Mouse (Mus musculus) mesoderm, embryonic 11.5 days (tissue): Measurements from ENCODE around the gene Atf5.

Source experiments
- DNase-seq: peaks from one replicate; pipeline ENCODE4 v3.0.0-alpha.2; 2012; ENCODE audit warnings: low read depth, low spot score

The Atf5 gene

GRCm38 (mm10) chr7:44816470-44817021, at the start of gene Atf5:
Gene Atf5, minus strand, starts transcription at chr7:44816658.
- DNase-seq = peak; percentile 61

GRCm38 (mm10) chr7:44864595-44865542, 48.4 kb upstream of the Atf5 start:
- no peak for DNase-seq

GRCm38 (mm10) chr7:44863982-44864494, 47.6 kb upstream of the Atf5 start:
- no peak for DNase-seq

GRCm38 (mm10) chr7:44863210-44863609, 46.8 kb upstream of the Atf5 start:
- no peak for DNase-seq

- DNase-seq = no peak
These were observed 46.0 kb upstream of the Atf5 start for GRCm38 (mm10) chr7:44862434-44862833.

GRCm38 (mm10) chr7:44861429-44861816, 45.0 kb upstream of the Atf5 start:
- DNase-seq = no peak

GRCm38 (mm10) chr7:44860576-44861428, 44.3 kb upstream of the Atf5 start:
- DNase-seq = peak; percentile 83

- DNase-seq = no peak
These were observed 43.4 kb upstream of the Atf5 start for GRCm38 (mm10) chr7:44859896-44860295.

- DNase-seq = no peak
These were observed 41.4 kb upstream of the Atf5 start for GRCm38 (mm10) chr7:44857905-44858304.

- DNase-seq = peak; percentile 89
These were observed 40.6 kb upstream of the Atf5 start, which contains the start of gene Pnkp for GRCm38 (mm10) chr7:44857042-44857552. Gene Pnkp, plus strand, starts transcription at chr7:44857139.

- no peak for DNase-seq
These were observed 39.9 kb upstream of the Atf5 start for GRCm38 (mm10) chr7:44856265-44856916.

- no peak for DNase-seq
These were observed 38.6 kb upstream of the Atf5 start for GRCm38 (mm10) chr7:44855036-44855435.

- DNase-seq = peak; percentile 72
These were observed 38.0 kb upstream of the Atf5 start for GRCm38 (mm10) chr7:44854356-44855031.

GRCm38 (mm10) chr7:44853596-44854355, 37.3 kb upstream of the Atf5 start:
- no peak for DNase-seq

- DNase-seq = no peak
These were observed 36.6 kb upstream of the Atf5 start for GRCm38 (mm10) chr7:44853065-44853464.

GRCm38 (mm10) chr7:44852259-44853027, 36.0 kb upstream of the Atf5 start:
- DNase-seq = no peak

- no peak for DNase-seq
These were observed 35.3 kb upstream of the Atf5 start for GRCm38 (mm10) chr7:44851625-44852234.
